Mouse (Mus musculus): ENCODE results near the gene Pclo. TPM values are rescaled to one million over a fixed set of nuclear protein-coding genes. Genes with fewer than 3 reads are reported as not detected.

Gene Pclo
- polyA plus RNA-seq, 1 experiment from 2014 or later = 0.13 TPM

DNA sequence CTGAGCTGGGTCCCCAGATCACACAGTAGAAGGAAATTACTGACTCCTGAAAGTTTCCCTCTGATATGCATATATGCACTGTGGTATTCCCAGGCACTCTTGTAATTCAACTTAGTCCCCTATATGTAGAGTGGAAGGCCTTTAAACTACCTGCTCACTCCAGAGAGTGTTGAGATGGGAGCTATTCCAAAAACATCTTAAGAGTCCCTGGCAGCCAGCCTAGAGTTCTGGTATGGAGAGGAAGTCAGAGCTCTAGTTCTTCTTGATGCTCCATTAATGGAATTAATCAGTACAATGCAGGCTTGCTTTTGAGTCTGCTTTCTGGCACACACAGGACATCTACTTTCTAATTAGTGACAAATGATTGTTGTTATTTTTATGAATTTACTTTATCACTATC is 11.3 kb downstream of the Pclo start:
- Histone ChIP-seq H3K9ac (replicated peaks; ENCODE audit: low read depth) (no peak overlapping the region), H3K36me3 (ENCODE audit: insufficient read depth, low read length) (no peaks in the 10 kb centered on the region), H3K4me3 (ENCODE audit: low read depth, low read length) (no peak overlapping the region), H3K27me3 (replicated peaks; ENCODE audit: insufficient read depth, low read length) (no peaks in the 10 kb centered on the region), H3K27ac (ENCODE audit: low read length) (no peak overlapping the region), H3K4me2 (replicated peaks; ENCODE audit: low read depth, low read length) (no peak overlapping the region), H3K4me1 (ENCODE audit: insufficient read depth, low read depth, low read length) (no peaks in the 10 kb centered on the region), H3K9me3 (ENCODE audit: low read length) (no peaks in the 10 kb centered on the region)
- ATAC-seq = no peak
- DNase-seq (ENCODE audit: low spot score) = peak; percentile 17
- TF ChIP-seq CTCF (IDR thresholded peaks at IDR 0.05) (no peak), EP300 (IDR thresholded peaks at IDR 0.05) (no peak)

DNA sequence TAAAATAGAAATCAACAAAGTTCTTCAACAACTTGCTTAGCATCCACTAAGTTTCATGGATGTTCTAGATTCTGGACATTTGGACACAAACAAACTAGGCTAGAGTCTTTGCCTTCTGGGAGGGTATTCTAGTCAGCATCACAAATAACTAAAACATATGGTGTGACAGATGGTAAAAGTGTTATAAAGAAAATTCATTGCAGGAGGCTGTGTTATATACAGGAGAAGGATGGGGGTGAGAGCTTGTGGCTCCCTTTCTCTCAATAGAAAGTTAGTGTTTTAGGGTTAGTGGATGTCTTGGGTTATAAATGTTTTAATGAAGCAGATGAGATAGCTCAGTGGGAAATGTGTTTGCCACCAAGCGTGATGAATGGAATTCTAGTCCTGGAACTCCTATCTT is 13.1 kb downstream of the Pclo start:
- H3K4me3 ChIP-seq (ENCODE audit: low read depth, low read length) = no peak overlapping the region
- H3K36me3 ChIP-seq (ENCODE audit: insufficient read depth, low read length) = no peaks in the 10 kb centered on the region
- DNase-seq (ENCODE audit: low spot score) = no peak
- H3K27me3 ChIP-seq (replicated peaks; ENCODE audit: insufficient read depth, low read length) = no peaks in the 10 kb centered on the region
- no peak overlapping the region for H3K4me2 ChIP-seq (replicated peaks; ENCODE audit: low read depth, low read length)
- no peak overlapping the region for H3K9ac ChIP-seq (replicated peaks; ENCODE audit: low read depth)
- H3K27ac ChIP-seq (ENCODE audit: low read length) = no peak overlapping the region
- no peaks in the 10 kb centered on the region for H3K9me3 ChIP-seq (ENCODE audit: low read length)
- no peak for TF ChIP-seq CTCF (IDR thresholded peaks at IDR 0.05)
- no peak for TF ChIP-seq EP300 (IDR thresholded peaks at IDR 0.05)
- 36% methylated on average over 1 of the region's 1 CpGs for WGBS
- H3K4me1 ChIP-seq (ENCODE audit: insufficient read depth, low read depth, low read length) = no peaks in the 10 kb centered on the region
- ATAC-seq = no peak

GRCm38 (mm10) chr5:14531906-14532305 is 17.2 kb downstream of the Pclo start:
- Histone ChIP-seq H3K4me1 (ENCODE audit: insufficient read depth, low read depth, low read length) (no peaks in the 10 kb centered on the region), H3K9me3 (ENCODE audit: low read length) (no peaks in the 10 kb centered on the region), H3K27me3 (replicated peaks; ENCODE audit: insufficient read depth, low read length) (no peaks in the 10 kb centered on the region), H3K27ac (ENCODE audit: low read length) (no peak overlapping the region), H3K4me2 (replicated peaks; ENCODE audit: low read depth, low read length) (no peak overlapping the region), H3K36me3 (ENCODE audit: insufficient read depth, low read length) (no peaks in the 10 kb centered on the region), H3K4me3 (ENCODE audit: low read depth, low read length) (no peak overlapping the region), H3K9ac (replicated peaks; ENCODE audit: low read depth) (no peak overlapping the region)
- no peak for DNase-seq (ENCODE audit: low spot score)
- TF ChIP-seq CTCF (IDR thresholded peaks at IDR 0.05) (no peak), EP300 (IDR thresholded peaks at IDR 0.05) (no peak)
- no peak for ATAC-seq
- WGBS = 84% methylated on average over 2 of the region's 2 CpGs

GRCm38 (mm10) chr5:14539346-14539745 is 24.6 kb downstream of the Pclo start:
- Histone ChIP-seq H3K4me1 (ENCODE audit: insufficient read depth, low read depth, low read length) (no peaks in the 10 kb centered on the region), H3K27me3 (replicated peaks; ENCODE audit: insufficient read depth, low read length) (no peaks in the 10 kb centered on the region), H3K4me2 (replicated peaks; ENCODE audit: low read depth, low read length) (no peak overlapping the region), H3K27ac (ENCODE audit: low read length) (no peak overlapping the region), H3K9ac (replicated peaks; ENCODE audit: low read depth) (no peak overlapping the region), H3K9me3 (ENCODE audit: low read length) (no peaks in the 10 kb centered on the region), H3K36me3 (ENCODE audit: insufficient read depth, low read length) (no peaks in the 10 kb centered on the region), H3K4me3 (ENCODE audit: low read depth, low read length) (no peak overlapping the region)
- DNase-seq (ENCODE audit: low spot score) = no peak
- TF ChIP-seq EP300 (IDR thresholded peaks at IDR 0.05) = no peak
- TF ChIP-seq CTCF (IDR thresholded peaks at IDR 0.05) = no peak
- ATAC-seq = no peak
- WGBS = 77% methylated on average over 6 of the region's 6 CpGs

- WGBS = 63% methylated on average over 13 of the region's 13 CpGs
- Histone ChIP-seq H3K27me3 (replicated peaks; ENCODE audit: insufficient read depth, low read length) (no peaks in the 10 kb centered on the region), H3K27ac (ENCODE audit: low read length) (no peak overlapping the region), H3K4me1 (ENCODE audit: insufficient read depth, low read depth, low read length) (no peaks in the 10 kb centered on the region), H3K9me3 (ENCODE audit: low read length) (no peaks in the 10 kb centered on the region), H3K36me3 (ENCODE audit: insufficient read depth, low read length) (no peaks in the 10 kb centered on the region), H3K9ac (replicated peaks; ENCODE audit: low read depth) (no peak overlapping the region), H3K4me3 (ENCODE audit: low read depth, low read length) (no peak overlapping the region), H3K4me2 (replicated peaks; ENCODE audit: low read depth, low read length) (no peak overlapping the region)
- ATAC-seq = no peak
- no peak for TF ChIP-seq EP300 (IDR thresholded peaks at IDR 0.05)
- no peak for TF ChIP-seq CTCF (IDR thresholded peaks at IDR 0.05)
- no peak for DNase-seq (ENCODE audit: low spot score)
Measured at GRCm38 (mm10) chr5:14539961-14540627, 25.4 kb downstream of the Pclo start.

- no peaks in the 10 kb centered on the region for H3K36me3 ChIP-seq (ENCODE audit: insufficient read depth, low read length)
- no peak overlapping the region for H3K4me3 ChIP-seq (ENCODE audit: low read depth, low read length)
- no peak for TF ChIP-seq CTCF (IDR thresholded peaks at IDR 0.05)
- TF ChIP-seq EP300 (IDR thresholded peaks at IDR 0.05) = no peak
- H3K4me2 ChIP-seq (replicated peaks; ENCODE audit: low read depth, low read length) = no peak overlapping the region
- no peaks in the 10 kb centered on the region for H3K9me3 ChIP-seq (ENCODE audit: low read length)
- H3K4me1 ChIP-seq (ENCODE audit: insufficient read depth, low read depth, low read length) = no peaks in the 10 kb centered on the region
- ATAC-seq (no peak), DNase-seq (ENCODE audit: low spot score) (no peak)
- H3K27me3 ChIP-seq (replicated peaks; ENCODE audit: insufficient read depth, low read length) = no peaks in the 10 kb centered on the region
- WGBS = 75% methylated on average over 3 of the region's 3 CpGs
- no peak overlapping the region for H3K9ac ChIP-seq (replicated peaks; ENCODE audit: low read depth)
- no peak overlapping the region for H3K27ac ChIP-seq (ENCODE audit: low read length)
Measured at GRCm38 (mm10) chr5:14575626-14576025, 60.9 kb downstream of the Pclo start.

DNA sequence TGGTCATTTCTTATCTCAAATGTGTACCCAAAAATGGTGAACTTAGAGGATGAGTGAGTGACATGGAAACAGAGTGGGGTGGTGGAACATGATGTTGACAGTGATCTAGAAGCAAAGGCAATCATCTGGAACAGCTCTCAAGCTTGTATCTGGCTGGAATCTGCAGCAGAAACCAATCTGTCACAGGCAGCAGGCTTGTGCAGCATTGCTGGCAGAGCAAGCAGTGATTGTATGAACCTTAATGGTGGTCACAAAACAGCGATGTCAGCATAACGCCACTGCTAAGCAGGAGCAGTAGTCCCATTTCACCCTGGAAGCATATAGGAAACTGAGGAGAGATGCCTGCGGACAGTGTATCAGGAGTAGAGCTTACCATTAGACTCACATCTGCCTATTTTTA is 76.8 kb downstream of the Pclo start:
- H3K9ac ChIP-seq (replicated peaks; ENCODE audit: low read depth) = no peak overlapping the region
- DNase-seq (ENCODE audit: low spot score) = no peak
- ATAC-seq = no peak
- no peak overlapping the region for H3K4me3 ChIP-seq (ENCODE audit: low read depth, low read length)
- no peak overlapping the region for H3K4me2 ChIP-seq (replicated peaks; ENCODE audit: low read depth, low read length)
- TF ChIP-seq EP300 (IDR thresholded peaks at IDR 0.05) (no peak), CTCF (IDR thresholded peaks at IDR 0.05) (no peak)
- H3K27me3 ChIP-seq (replicated peaks; ENCODE audit: insufficient read depth, low read length) = no peaks in the 10 kb centered on the region
- WGBS = 82% methylated on average over 3 of the region's 3 CpGs
- no peak overlapping the region for H3K27ac ChIP-seq (ENCODE audit: low read length)
- H3K36me3 ChIP-seq (ENCODE audit: insufficient read depth, low read length) = no peaks in the 10 kb centered on the region
- no peaks in the 10 kb centered on the region for H3K9me3 ChIP-seq (ENCODE audit: low read length)
- H3K4me1 ChIP-seq (ENCODE audit: insufficient read depth, low read depth, low read length) = no peaks in the 10 kb centered on the region

All from lung, postnatal 0 days (tissue).